Mouse (Mus musculus): ENCODE measurements at regions not wholly inside any gene's neighbourhood (a gene's known extent, or its start where the extent isn't known, plus 50 kb on each side); places are given as distances from the start of the nearest gene placed in this dataset.
"Not testable (repeated sequence)": the region's sequence is repeated elsewhere in the genome, so short reads cannot be mapped to it uniquely, and the experiment has no call there.

DNA sequence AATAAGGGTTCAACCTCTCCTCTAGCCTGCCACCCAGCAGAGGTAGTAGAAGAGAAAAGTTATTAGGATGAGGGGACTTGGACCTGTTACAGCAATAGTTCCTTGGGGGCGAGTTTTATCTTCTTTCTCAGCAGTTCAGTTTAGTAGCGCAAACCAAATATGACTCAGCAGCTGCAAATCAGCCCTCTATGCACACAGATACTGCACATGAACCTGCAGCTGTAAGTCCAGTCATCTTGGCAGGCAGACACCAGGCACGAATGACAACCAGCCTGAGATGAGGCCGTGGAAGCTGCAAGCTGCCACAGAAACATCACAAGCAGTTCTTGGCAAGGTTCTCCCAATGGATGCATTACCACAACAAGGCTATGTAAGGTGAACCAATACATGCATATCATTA is 327.0 kb upstream of the Akr1e1 start:
- DNase-seq, result no peak

DNA sequence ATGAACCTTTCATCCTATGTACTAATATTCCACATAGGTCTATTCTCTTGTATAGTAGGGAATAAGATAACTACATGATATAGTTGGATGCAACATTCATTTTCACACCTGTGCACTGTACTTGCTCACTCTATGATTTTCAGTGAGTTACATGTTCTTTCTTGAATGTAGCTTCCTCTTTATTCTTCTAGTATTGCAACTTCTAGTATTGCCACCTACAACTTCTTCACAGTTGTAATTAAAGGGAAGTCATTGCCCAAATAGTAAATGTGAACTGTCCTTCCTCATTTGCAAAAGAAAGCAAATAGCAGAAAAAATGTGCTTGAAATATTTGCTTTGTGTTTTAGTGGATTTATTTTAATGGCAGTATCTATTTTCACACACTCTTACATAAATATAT is 330.9 kb upstream of the Akr1e1 start:
- no peak for DNase-seq

DNA sequence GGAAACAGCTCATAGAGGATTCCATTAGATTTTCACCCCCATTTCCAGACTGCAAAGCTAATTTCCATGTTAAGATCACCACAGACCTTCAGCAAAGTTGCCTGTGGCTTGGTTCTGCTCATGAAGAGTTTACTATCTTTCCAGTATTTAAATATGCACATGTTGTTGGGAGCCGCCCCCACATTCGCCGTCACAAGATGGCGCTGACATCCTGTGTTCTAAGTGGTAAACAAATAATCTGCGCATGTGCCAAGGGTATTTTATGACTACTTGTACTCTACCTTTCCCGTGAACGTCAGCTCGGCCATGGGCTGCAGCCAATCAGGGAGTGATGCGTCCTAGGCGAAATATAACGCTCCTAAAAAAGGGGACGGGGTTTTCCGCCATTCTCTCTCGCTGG is 333.5 kb upstream of the Akr1e1 start:
- peak; percentile 6 for DNase-seq

DNA sequence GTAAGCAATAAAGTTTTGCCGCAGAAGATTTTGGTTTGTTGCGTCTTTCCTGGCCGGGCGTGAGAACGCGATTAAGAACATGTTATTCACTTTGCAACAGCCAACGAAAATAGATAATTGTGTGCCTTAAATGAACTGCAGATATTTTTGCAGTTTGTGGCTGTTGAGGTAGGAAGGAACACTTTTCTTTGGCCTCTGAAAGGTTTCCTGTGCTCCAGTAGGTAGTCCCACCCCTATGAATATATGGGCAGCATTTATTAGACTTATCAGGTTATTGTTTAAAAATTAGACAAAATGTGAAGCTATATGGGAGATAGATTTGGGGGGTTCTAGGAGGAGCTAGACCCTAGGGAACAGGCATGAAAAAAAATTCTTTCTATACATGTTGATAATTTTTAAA is 334.1 kb upstream of the Akr1e1 start:
- no peak for DNase-seq

DNA sequence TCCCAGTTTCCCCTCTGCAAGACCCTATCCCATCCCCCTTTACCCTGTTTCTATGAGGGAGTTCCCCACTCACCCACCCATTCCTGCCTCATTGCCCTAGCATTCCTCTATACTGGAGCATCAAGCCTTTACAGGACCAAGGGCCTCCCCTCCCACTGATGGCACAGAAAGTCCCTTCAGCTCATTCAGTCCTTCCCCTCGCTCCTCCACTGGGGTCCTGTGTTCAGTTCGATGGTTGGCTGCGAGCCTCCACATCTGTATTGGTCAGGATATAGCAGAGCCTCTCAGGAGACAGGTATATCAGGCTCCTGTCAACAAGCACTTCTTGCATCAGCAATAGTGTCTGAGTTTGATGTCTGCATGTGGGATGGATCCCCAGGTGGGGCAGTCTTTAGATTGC is 346.4 kb upstream of the Akr1e1 start:
- DNase-seq, result no peak

DNA sequence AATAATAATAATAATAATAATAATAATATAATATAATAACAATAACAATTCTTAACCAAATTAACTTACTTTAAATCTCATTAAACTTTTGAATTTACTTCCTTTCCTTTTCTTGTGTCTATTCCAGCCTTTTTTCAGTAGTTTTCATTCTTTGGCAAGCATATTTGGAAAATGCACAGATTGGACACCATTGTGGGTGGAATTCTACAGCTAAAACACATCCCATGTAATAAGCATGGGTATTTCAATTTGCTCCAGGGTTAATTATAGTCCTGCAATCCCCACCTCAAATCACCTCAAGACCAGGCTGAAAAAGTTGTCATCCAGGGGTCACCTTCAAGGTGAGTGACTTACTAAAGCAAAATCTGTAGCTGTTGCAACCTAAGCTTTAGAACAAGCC is 355.9 kb upstream of the Akr1e1 start:
- DNase-seq, result no peak

DNA sequence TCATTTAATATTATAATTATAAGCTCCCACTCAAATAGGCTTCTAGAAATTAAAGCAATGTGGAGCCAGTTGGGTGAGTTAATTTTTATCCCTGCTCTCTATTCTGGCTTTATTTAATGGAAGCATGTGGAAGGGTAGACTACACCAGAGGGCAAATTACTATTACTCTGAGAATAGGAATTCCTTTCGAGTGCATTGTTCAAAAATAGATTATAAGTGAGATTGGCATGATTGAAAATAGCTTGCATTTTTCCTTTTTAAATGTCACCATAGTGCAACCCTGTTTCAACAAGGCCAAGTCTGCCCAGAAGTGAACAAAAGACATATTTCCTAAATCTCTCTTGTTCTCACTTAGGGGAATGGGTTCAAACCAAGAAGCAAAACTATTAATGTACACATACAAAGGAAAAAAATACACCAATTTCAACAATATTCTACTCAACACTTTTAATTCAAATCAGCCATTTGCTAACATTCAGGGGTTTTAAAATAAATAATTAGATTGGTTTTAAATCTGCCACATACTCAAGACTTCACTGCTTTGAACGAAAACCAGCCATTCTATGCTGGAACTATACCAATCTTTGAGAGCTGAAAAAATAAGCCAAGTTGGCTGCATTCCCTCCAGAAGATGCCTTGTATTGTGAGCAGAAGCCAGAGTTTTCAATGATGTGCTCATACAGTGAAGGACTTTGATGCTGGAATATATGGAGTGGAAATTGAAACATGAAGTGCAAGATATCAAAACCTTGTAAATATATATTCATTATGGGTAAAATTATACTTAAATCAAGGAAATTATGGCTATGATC is 361.3 kb upstream of the Akr1e1 start:
- no peak for DNase-seq

DNA sequence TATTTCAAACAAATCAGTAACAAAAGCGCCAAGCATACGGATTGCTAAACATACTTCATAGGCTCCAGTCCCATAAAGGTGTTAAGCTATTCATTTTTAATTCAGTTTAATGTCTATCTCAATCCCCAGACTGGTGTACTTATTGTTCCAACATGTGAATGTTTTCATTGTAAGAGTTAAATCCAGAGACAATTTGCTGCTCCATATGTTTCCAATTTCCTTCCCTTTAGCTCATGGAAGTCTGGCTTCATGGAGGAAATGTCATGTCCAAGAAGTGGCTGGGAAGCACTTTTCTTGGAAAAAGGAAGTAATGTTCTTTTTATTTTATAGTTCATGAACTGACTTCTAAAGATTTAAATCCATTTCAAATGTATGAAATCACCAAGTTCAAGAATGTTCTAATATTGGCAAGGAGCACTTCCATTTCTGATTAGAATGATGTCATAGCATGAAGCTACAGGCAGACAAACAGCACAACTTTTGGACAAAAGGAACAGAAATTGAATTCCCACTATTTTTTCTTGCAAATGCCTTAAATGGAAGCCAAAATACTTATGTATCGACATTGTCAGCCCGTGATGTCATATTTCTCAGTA is 362.6 kb upstream of the Akr1e1 start:
- DNase-seq, result no peak

DNA sequence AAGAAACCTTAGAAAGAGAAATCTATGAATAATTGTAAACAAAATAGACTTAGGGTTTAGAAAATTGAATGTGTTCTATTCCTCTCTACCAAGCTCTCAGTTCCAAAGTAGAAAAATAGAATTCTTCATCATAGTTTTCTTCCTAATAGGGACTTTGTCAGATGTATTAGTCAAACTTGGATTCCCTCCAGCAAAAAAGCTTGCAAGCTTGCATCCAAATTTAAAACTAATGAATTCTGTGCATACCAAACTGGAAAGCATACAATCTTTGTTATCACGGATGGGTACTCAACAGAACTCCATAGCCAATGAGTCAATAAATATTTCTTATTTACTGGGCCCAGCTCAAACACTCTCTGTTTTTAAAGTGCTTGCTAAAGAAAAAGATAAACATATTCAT is 383.9 kb upstream of the Akr1e1 start:
- DNase-seq, result no peak

DNA sequence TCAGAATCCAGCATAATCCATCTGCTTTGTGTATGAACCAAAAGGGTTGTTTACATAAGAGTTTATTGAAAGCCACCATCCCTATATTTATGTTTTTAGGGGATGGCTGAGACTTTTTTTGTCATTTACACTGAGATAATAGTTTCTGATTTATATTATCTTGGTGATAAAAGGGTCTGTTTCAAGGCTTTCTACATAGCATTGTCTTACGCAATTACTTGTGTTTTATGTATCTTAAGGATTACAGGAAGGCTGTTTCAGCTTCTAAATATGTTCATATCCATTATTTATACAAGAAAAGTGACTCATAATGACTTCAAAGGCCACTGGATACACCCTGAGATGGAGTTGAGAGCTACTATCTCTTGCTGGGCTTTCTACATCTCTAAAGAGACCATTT is 399.3 kb upstream of the Akr1e1 start:
- DNase-seq, result no peak

DNA sequence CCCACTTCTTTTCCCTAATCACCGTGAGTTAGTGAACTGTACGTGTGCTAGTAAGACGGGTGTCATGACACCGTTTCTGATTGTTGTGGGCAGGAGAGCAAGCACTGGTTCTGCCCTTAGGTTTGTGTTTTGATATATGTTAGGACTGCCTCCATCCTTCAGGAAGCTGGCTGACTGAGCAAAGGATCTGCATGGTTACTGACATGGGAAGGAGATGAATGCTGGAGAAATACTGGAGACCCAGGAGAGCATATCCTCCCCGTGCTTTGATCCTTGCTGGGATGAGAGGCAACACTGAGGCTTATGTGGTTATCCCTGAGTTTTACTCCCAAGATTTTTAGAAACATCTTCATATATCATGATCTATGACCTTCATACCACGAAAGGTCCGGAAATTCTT is 413.5 kb upstream of the Akr1e1 start:
- no peak for DNase-seq

DNA sequence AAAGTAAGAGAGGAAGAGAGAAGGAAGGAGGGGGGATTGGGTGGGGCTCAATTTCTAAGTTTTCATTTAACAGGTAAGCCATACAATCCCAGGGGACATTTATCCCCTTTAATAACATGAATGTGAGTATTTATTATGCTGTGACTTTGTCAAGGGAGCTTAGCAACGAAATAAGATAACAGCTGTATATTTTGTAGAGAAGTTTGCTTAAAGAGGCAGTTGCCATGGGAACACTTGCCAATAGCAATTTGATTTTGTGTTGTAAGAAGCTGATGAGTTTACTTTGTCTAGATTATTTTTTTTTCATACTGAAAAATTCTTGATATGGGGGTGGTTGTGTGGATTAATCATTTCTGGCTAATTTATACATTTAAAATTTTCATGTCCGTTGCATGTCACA is 450.9 kb upstream of the Akr1e1 start:
- DNase-seq, result no peak

DNA sequence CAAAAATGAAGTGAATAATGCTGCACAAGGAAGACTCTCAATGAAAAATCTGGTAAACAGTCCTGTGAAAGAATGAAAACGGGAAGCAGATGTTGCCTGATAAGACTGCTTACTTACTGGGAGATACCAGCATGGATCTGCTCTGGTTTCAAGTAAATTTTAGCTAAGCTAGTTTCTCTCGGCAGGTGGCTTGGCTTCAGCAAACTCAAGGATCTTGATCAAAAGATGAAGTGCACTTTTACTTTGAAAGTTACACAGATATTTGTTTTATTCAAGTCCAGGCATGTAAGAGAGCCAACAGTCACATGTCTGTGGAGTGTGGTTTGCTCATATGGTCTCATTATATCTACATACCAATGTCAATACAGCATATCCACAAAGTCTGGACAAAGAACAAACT is 451.5 kb upstream of the Akr1e1 start:
- DNase-seq, result no peak

DNA sequence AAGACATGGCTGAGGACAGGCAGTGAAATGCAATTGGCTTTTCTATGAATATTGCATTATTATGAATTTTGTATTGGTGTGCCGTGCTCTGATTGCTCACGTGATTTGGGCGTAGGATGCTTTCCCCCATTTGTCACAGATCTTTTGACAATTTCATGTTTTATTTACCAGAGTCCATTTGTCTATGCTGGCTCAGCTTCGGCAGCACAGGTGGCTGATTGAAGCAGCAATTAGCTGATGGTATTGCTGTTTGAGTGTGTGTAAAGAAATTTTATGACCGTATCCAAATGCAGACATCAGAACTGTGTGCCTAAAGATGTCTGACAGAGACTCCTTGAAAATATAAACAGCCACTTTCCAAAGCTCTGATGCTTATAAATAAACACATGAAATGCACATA is 498.5 kb upstream of the Akr1e1 start:
- DNase-seq, result no peak

DNA sequence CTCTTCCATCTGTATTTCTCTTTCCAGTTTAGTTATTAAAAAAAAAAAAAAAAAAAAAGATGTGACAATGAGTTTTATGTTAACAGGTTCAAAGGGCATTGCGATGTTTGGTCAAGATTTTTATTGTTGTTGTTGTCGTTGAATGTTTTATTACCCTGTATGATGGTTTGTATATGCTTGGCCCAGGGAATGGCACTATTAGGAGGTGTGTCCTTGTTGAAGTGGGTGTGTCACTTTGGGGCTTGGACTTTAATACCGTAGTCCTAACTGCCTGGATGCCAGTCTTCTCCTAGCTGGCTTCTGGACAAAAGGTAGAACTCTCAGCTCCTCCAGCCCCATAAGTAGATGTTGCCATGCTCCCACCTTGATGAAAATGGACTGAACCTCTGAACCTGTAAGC is 545.9 kb upstream of the Akr1e1 start:
- DNase-seq, result no peak

DNA sequence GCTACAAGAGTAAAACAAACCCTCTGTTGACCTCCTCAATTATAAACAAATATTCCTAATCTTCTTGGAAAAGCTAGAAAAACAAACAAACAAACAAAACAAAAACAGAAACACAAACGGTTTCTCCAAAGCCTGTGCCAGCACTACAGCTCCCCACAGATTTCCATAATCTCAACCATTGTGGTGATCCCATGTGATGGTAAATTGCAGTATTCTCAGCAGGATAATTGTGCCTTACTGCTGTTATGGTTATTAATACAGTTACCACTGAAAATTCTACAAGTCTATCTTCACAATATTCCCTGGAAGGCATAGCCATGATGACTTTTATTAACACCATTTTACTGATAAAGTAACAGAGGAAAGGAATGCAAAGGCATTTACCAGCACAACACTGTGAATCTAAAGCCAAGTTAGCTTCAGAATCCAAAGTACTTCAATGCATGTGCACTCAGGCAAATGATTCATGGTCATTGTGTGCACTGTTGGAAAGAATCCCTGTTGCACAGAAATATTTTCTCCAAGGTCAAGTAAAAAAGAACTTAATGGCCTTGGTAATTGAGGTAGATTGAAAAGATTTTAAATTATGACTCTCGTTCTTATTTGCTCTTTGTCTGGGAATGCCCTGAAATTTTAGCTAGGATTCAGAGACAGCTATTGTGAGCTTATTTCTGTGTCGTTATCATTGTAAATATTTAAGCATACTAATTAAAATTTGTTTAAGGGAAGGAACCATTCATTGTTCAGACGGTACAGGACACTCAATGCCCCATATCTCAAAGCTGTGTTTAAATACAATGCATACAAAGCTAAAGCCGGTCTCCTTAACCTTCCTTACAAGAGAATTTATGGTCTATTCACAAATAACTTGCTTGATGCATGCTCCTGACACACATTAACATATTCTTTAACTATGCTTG is 551.1 kb upstream of the Akr1e1 start:
- DNase-seq, result no peak

DNA sequence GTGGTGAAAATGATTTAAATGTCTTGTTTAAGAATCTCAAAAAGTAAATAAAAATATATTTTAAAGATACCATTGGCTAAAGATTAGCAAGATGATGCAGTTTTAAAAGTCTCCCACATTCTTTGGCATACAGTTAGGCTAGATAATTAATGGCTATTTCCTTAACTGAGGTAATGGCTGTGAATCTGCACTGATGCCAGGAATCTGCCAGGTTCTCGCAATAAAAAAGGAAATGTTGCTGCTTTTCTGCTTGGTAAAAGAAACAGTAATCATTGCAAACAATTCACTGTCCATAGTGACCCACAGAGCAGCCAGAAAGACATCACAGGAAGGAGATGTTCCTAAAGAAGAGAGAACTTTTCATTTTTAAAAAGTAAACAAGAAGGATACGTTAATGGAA is 557.7 kb upstream of the Akr1e1 start:
- DNase-seq, result no peak

DNA sequence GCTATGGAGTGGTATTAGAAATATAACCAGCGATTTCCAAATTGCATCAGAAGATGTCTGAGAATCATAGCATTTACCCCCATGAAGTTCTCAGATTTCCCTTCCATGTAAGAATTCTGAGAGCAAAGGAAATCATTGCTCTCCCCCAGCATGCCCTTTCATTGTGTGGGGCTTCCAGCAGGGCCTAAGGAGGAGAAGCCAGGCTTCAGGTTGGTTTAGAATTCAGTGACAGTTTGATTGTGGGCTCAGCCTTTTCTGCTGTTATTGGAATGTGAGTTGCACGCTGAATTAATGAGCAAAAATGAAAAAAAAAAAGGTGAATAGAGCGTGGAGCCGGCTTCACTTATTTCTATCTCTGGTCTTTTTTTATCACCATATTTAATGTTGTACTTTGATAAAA is 570.0 kb upstream of the Akr1e1 start:
- DNase-seq, result no peak

DNA sequence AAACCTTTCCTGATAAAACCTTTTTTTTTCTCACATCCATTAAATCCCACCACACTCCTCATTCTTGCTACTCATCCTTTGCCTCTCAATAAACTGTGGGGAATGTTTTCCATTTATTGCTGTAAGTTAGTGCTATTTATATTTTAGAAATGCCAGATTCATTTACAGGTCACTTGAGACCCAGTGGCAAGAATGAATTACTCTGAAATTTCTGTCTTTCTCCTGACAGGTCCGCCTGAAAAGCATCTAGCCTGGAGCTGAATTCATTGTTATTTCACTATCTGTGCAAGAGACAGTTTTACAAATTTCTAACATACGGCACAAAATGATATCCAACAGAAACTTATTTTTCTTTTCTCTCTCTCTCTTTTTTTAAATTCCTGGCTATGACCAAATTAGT is 570.6 kb upstream of the Akr1e1 start:
- no peak for DNase-seq

DNA sequence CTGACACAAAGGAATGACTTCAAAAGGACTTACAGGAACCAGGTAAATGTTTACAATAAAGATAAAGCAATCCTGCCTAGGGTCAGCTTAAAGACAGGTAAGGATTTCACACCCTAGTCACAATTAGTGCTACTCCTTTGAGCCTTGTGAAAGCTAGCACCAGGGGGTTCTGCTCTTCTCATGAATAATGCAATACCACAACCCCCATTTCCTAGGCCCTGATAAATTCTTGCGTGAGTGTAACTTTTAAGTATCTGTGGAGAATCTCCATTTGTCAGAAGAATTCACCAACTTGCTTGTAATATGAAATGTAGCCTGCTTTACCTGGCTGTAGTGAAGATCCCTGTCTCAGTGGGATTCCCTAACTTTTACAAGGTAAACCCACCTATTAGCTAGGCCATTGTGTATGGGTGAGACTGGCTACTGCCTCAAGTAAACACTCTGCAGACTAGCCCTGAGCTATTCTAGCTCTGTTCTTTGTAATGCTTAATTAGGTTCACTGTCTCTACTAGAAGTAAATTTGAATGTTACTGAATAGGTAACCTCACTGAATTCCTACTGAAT is 576.3 kb upstream of the Akr1e1 start:
- DNase-seq, result not testable (repeated sequence)

DNA sequence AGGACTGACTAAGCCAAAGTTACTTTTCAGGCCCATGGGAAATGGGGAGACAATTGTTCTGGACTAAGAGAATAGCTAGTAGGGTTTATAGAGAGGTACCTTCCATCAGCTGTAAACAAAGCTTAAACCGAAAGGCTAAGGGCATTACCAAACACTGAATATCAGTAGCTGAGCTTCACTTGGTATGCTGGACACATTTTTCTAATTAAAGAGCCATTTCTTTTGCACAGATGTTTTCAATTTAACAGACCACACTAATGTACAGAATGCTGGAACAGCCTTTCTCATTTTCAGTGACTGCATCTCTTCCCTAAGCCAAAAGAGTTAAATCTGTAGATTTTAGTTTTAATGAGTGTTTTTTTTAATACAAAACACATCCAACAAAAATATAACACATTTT is 593.8 kb upstream of the Akr1e1 start:
- DNase-seq, result no peak

DNA sequence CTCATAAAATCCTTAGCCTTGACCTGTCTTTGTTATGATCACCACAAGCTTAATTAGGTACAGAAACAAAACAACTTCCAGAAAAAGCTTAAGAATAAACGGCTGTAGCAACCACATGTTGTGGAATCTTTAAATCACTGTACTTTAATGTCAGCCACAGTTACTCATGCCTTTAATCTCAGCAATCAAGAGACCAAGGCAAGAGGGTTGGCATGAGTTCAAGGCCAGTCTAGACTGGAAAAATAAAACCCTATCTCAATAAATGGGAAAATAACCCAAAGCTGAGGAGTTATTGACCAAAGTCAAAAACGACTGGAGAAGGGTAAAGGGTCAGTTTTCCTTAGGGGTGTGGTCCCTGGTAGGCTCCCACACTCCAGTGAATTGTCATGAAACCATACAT is 595.2 kb upstream of the Akr1e1 start:
- no peak for DNase-seq

DNA sequence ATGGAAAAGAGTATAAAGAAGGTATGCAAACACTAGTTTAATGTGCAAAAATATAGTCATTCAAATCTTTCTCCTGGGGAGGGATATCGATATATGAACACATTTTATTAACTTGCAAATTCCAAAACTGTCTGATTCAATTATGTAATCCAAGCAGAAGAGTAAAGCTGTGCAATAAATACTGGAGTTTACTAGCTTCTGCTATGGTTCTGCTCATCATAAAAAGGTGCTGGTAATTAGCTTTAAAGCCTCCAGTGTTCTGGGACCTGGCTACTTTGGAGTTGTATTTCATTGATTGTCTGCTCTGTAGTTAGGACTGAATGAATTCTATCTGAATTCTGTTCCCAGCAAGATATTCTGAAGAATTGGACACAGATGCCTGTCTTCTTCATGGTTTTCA is 602.7 kb upstream of the Akr1e1 start:
- no peak for DNase-seq
